21 mouse cellular contexts compared by ENCODE assay signal in genomic region chr8:10980876-10981275, GRCm38 (mm10).
"Had no signal": no experiment of that assay in that cellular context is flagged by ENCODE, and none has a peak within 500 bp of the region (broad histone marks: within the 10 kb centered on the region; RNA-seq: fewer than 3 reads in every experiment).

No protein-coding gene starts in this region.

- H3K9me3 ChIP-seq: liver, embryonic 12.5 days; lung, embryonic 15.5 days; midbrain, embryonic 10.5 days; midbrain, embryonic 12.5 days; neural tube, embryonic 13.5 days; neural tube, embryonic 15.5 days; stomach, embryonic 15.5 days had no signal

- H3K9ac ChIP-seq: liver, embryonic 12.5 days; liver, embryonic 14.5 days; lung, embryonic 15.5 days; midbrain, embryonic 12.5 days; neural tube, embryonic 13.5 days; neural tube, embryonic 15.5 days; stomach, embryonic 15.5 days had no signal

- H3K4me2 ChIP-seq: liver, embryonic 12.5 days; lung, embryonic 15.5 days; midbrain, embryonic 12.5 days; neural tube, embryonic 13.5 days; neural tube, embryonic 15.5 days; stomach, embryonic 15.5 days had no signal

- H3K27ac ChIP-seq: liver, embryonic 12.5 days; liver, embryonic 14.5 days; lung, embryonic 15.5 days; midbrain, embryonic 12.5 days; neural tube, embryonic 13.5 days; neural tube, embryonic 15.5 days; stomach, embryonic 15.5 days had no signal

- DNase-seq: lung, adult 2 months; lung, postnatal 4 days; midbrain, embryonic 14.5 days; retina, postnatal 1 day; right cerebral cortex, adult 18-20 months; right cerebral cortex, postnatal 25 days; right cerebral cortex, postnatal 4 days; spleen, adult 18-20 months; thymus, adult 18-20 months; thymus, postnatal 14 days; thymus, postnatal 36 days had no signal

- ATAC-seq: liver, embryonic 12.5 days; midbrain, embryonic 16.5 days had no signal

- H3K4me3 ChIP-seq: liver, embryonic 12.5 days; lung, embryonic 15.5 days; midbrain, embryonic 10.5 days; midbrain, embryonic 12.5 days; myocyte; neural tube, embryonic 13.5 days; neural tube, embryonic 15.5 days; stomach, embryonic 15.5 days had no signal

- H3K27me3 ChIP-seq: lung, embryonic 15.5 days; midbrain, embryonic 12.5 days; neural tube, embryonic 13.5 days; neural tube, embryonic 15.5 days; stomach, embryonic 15.5 days had no signal
